Mouse (Mus musculus) G1E (cell line): ENCODE measurements around the gene Cacng7.

ENCODE experiments used
- CTCF ChIP-seq: IDR thresholded peaks from 2 replicates; pipeline ENCODE4 v1.5.1; 2012; ENCODE audit warnings: low read depth, low read length, inconsistent platforms, mixed read lengths
- GATA1 ChIP-seq: IDR thresholded peaks from 2 replicates; pipeline ENCODE4 v1.6.1; 2012; ENCODE audit warnings: borderline replicate concordance, low read length, inconsistent platforms, mixed read lengths
- TAL1 ChIP-seq: conservative IDR thresholded peaks from 2 replicates; pipeline ENCODE4 v1.6.1; 2012; ENCODE audit warnings: low read depth, low read length, inconsistent platforms, mixed read lengths

- TF ChIP-seq CTCF (no peak), TAL1 (no peak), GATA1 (no peak)
These were observed 67.2 kb downstream of the Cacng7 start for GRCm38 (mm10) chr7:3399937-3400336.
